18 mouse cellular contexts compared by ENCODE assay signal in the genomic region with DNA sequence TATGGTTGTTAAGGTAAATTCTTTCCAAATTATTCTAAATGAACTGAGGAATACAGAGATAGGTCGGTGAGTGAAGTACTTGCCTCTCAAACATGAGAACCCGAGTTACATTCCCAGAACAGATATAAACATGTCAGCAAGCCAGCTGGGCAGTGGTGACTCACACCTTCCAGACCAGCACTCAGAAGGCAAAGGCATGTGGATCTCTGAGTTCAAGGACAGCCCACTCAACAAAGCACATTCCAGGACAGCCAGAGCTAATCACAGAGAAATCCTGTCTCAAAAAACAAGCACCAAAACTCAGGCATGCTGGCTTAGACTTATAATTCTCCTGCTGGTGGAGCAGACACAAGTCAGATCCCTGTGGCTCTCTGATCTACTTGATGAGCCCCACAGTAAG. TPM values are rescaled to one million over a fixed set of nuclear protein-coding genes. Genes with fewer than 3 reads are reported as not detected.
DNase-seq lines count a peak whose midpoint lies in the region; ATAC-seq and TF ChIP-seq lines count a peak whose summit lies in the region.
"Had no signal": no experiment of that assay in that cellular context is flagged by ENCODE, and none has a peak within 500 bp of the region (broad histone marks: within the 10 kb centered on the region; RNA-seq: fewer than 3 reads in every experiment).

No protein-coding gene starts in this region.

- no peak for DNase-seq in heart, embryonic 10.5 days (ENCODE audit: low spot score)
- DNase-seq in heart, adult 9 months (ENCODE audit: low spot score in 2 of 2) = no peak
- DNase-seq in heart, postnatal 0 days (ENCODE audit: low spot score) = no peak
- DNase-seq in heart, adult 18-20 months = no peak
- DNase-seq in Muller cell, postnatal 12 days (ENCODE audit: inconsistent ontology term) = peak; percentile 42
- DNase-seq in lung, postnatal 10 days = peak; percentile 28
- no peak for DNase-seq in layer of hippocampus, adult 9-11 months
- no peak for DNase-seq in kidney, adult 2 months
- DNase-seq: cerebellum, adult 9-10 months; liver, embryonic 13.5 days; thymus, postnatal 36 days had no signal

- H3K4me1 ChIP-seq in heart, embryonic 10.5 days = no peaks in the 10 kb centered on the region
- no peaks in the 10 kb centered on the region for H3K4me1 ChIP-seq in heart, postnatal 0 days (ENCODE audit: control insufficient read depth, insufficient read depth)
- H3K4me1 ChIP-seq in kidney, adult 2 months (ENCODE audit: control insufficient read depth, insufficient read depth, low read length) = no peaks in the 10 kb centered on the region
- H3K4me1 ChIP-seq: forebrain, embryonic 13.5 days; hindbrain, embryonic 13.5 days had no signal

- no peak for ATAC-seq in heart, postnatal 0 days (ENCODE audit: insufficient read depth, low read depth)
- ATAC-seq: forebrain, embryonic 13.5 days; midbrain, embryonic 16.5 days had no signal

- no peaks in the 10 kb centered on the region for H3K9me3 ChIP-seq in heart, embryonic 10.5 days
- no peaks in the 10 kb centered on the region for H3K9me3 ChIP-seq in heart, postnatal 0 days (replicated peaks; ENCODE audit: control insufficient read depth, low read length)
- H3K9me3 ChIP-seq: forebrain, embryonic 13.5 days; hindbrain, embryonic 13.5 days; limb, embryonic 13.5 days; liver, embryonic 13.5 days; neural tube, embryonic 15.5 days had no signal

- no peaks in the 10 kb centered on the region for H3K36me3 ChIP-seq in heart, embryonic 10.5 days
- no peaks in the 10 kb centered on the region for H3K36me3 ChIP-seq in heart, postnatal 0 days (replicated peaks; ENCODE audit: control insufficient read depth, insufficient read depth, low read length)
- no peaks in the 10 kb centered on the region for H3K36me3 ChIP-seq in kidney, adult 2 months (ENCODE audit: control insufficient read depth, insufficient read depth, low read length)
- H3K36me3 ChIP-seq: hindbrain, embryonic 13.5 days; limb, embryonic 13.5 days; liver, embryonic 13.5 days; neural tube, embryonic 15.5 days had no signal

- no peak overlapping the region for H3K4me2 ChIP-seq in heart, postnatal 0 days (ENCODE audit: low read depth, low read length)
- H3K4me2 ChIP-seq: forebrain, embryonic 13.5 days; hindbrain, embryonic 13.5 days; limb, embryonic 13.5 days; liver, embryonic 13.5 days; neural tube, embryonic 15.5 days had no signal

- no peak for TF ChIP-seq CTCF in heart, postnatal 0 days (IDR thresholded peaks at IDR 0.05; ENCODE audit: low read depth)
- no peak for TF ChIP-seq CTCF in kidney, adult 2 months (conservative IDR thresholded peaks at IDR 0.05; ENCODE audit: insufficient read depth, insufficient read length, low read depth, low read length)

- no peak for TF ChIP-seq EP300 in heart, postnatal 0 days (IDR thresholded peaks at IDR 0.05; ENCODE audit: low read depth)

- no peak overlapping the region for H3K9ac ChIP-seq in heart, postnatal 0 days (replicated peaks; ENCODE audit: low read depth, low read length)
- H3K9ac ChIP-seq: forebrain, embryonic 13.5 days; hindbrain, embryonic 13.5 days; limb, embryonic 13.5 days; liver, embryonic 13.5 days; neural tube, embryonic 15.5 days had no signal

- no peak overlapping the region for H3K4me3 ChIP-seq in heart, embryonic 10.5 days
- H3K4me3 ChIP-seq in heart, postnatal 0 days (ENCODE audit: low read depth, low read length) = no peak overlapping the region
- no peak overlapping the region for H3K4me3 ChIP-seq in kidney, adult 2 months (ENCODE audit: insufficient read depth, low read depth, low read length)
- H3K4me3 ChIP-seq: erythroblast, embryonic 14.5 days; forebrain, embryonic 13.5 days; hindbrain, embryonic 13.5 days; limb, embryonic 13.5 days; liver, embryonic 13.5 days; neural tube, embryonic 15.5 days had no signal

- 40% methylated on average over 2 of the region's 2 CpGs for WGBS in heart, embryonic 10.5 days
- 28% methylated on average over 2 of the region's 2 CpGs for WGBS in heart, postnatal 0 days
- WGBS in kidney, adult 2 months = 53% methylated on average over 2 of the region's 2 CpGs

- TF ChIP-seq POLR2A in kidney, adult 2 months (IDR thresholded peaks at IDR 0.05; ENCODE audit: low read depth, low read length) = no peak

- H3K27me3 ChIP-seq in heart, embryonic 10.5 days (ENCODE audit: insufficient read depth, poor library complexity, severe bottlenecking) = no peaks in the 10 kb centered on the region
- H3K27me3 ChIP-seq in heart, postnatal 0 days (ENCODE audit: control insufficient read depth, insufficient read depth, low read length) = no peaks in the 10 kb centered on the region
- H3K27me3 ChIP-seq in kidney, adult 2 months (replicated peaks; ENCODE audit: control insufficient read depth, insufficient read depth, low read length) = no peaks in the 10 kb centered on the region
- H3K27me3 ChIP-seq: forebrain, embryonic 13.5 days; hindbrain, embryonic 13.5 days; liver, embryonic 13.5 days; neural tube, embryonic 15.5 days had no signal

- H3K27ac ChIP-seq in heart, embryonic 10.5 days = 0 out of 2 replicates have a peak overlapping the region, but pooled peaks have one; percentile 22
- H3K27ac ChIP-seq in heart, postnatal 0 days (ENCODE audit: low read depth) = peak overlapping the region; percentile 30; the same call in 1 of the 2 replicates
- no peak overlapping the region for H3K27ac ChIP-seq in kidney, adult 2 months (ENCODE audit: insufficient read depth, low read depth, low read length)
- H3K27ac ChIP-seq: forebrain, embryonic 13.5 days; hindbrain, embryonic 13.5 days; kidney, postnatal 0 days; limb, embryonic 13.5 days; liver, embryonic 13.5 days; neural tube, embryonic 15.5 days had no signal

RNA-seq across cellular contexts. Expression of gene Pdk3, which starts 6.2 kb away (rescaled TPM):
- 129 and 190 TPM in 2 replicates for polyA plus RNA-seq in heart, embryonic 10.5 days (2016; fragmentation: Nextera tagmentation; extraction: Ambion mirVana)
- total RNA-seq in heart, postnatal 0 days (2014; rRNA removed; ENCODE audit: low replicate concordance) = 70.6 and 79.8 TPM in 2 replicates
- polyA plus RNA-seq in heart, postnatal 0 days (2015; fragmentation: Nextera tagmentation; extraction: Ambion mirVana) = 74.1 and 76.7 TPM in 2 replicates
- 1 to 10 TPM; 2.6 to 4.0 TPM for total RNA-seq in heart, adult 18-20 months (2021)
- 25.1 and 25.2 TPM in 2 replicates for polyA plus RNA-seq in kidney, adult 2 months (2012; rRNA removed)

Comparison
In these comparisons a context has a peak if more than half of its experiments do, and no peak if none do; other contexts are left out.
1. DNase-seq: peak in Muller cell, postnatal 12 days (single experiment) and lung, postnatal 10 days (single experiment); none in heart, embryonic 10.5 days (single experiment), heart, adult 9 months (0 of 2), heart, postnatal 0 days (single experiment), heart, adult 18-20 months (0 of 2), layer of hippocampus, adult 9-11 months (single experiment) and kidney, adult 2 months (single experiment).